ENCODE assay signal across 8 mouse cellular contexts in genomic region chr7:75913952-75914351, GRCm38 (mm10).
DNase-seq lines count a peak whose midpoint lies in the region; ATAC-seq lines count a peak whose summit lies in the region.

No protein-coding gene starts in this region.

- DNase-seq in 416B (ENCODE audit: low read depth): peak; percentile 70
- peak; percentile 78 to 87 for DNase-seq in adrenal gland, postnatal 36 days
- DNase-seq in heart, adult 8-10 months (ENCODE audit: low spot score): peak; percentile 59
- peak; percentile 28 to 62 for DNase-seq in kidney, adult 8-10 months
- DNase-seq in monocyte, adult 2 months (ENCODE audit: low read depth in 1 of 2, low spot score in 2 of 2): peak; percentile 20 to 53
- DNase-seq in spleen, postnatal 10 days (ENCODE audit: low spot score in 2 of 2): peak; percentile 61 to 79

- no peak overlapping the region for H3K4me3 ChIP-seq in embryonic facial prominence, embryonic 13.5 days
- H3K4me3 ChIP-seq in limb, embryonic 15.5 days: no peak overlapping the region

- no peak overlapping the region for H3K9ac ChIP-seq in embryonic facial prominence, embryonic 13.5 days
- no peak overlapping the region for H3K9ac ChIP-seq in limb, embryonic 15.5 days

- no peaks in the 10 kb centered on the region for H3K9me3 ChIP-seq in embryonic facial prominence, embryonic 13.5 days
- H3K9me3 ChIP-seq in limb, embryonic 15.5 days: no peaks in the 10 kb centered on the region

- no peak overlapping the region for H3K27ac ChIP-seq in embryonic facial prominence, embryonic 13.5 days
- no peak overlapping the region for H3K27ac ChIP-seq in limb, embryonic 15.5 days

- H3K4me2 ChIP-seq in embryonic facial prominence, embryonic 13.5 days: no peak overlapping the region
- H3K4me2 ChIP-seq in limb, embryonic 15.5 days: no peak overlapping the region

- H3K27me3 ChIP-seq in embryonic facial prominence, embryonic 13.5 days: no peaks in the 10 kb centered on the region
- H3K27me3 ChIP-seq in limb, embryonic 15.5 days: no peaks in the 10 kb centered on the region

- 1% methylated on average over 7 of the region's 7 CpGs for WGBS in embryonic facial prominence, embryonic 13.5 days
- 2% methylated on average over 7 of the region's 7 CpGs for WGBS in limb, embryonic 15.5 days

- H3K4me1 ChIP-seq in embryonic facial prominence, embryonic 13.5 days: peaks cover 9% of the 10 kb centered on the region
- H3K4me1 ChIP-seq in limb, embryonic 15.5 days: no peaks in the 10 kb centered on the region; the same call in 1 of the 2 replicates

- H3K36me3 ChIP-seq in embryonic facial prominence, embryonic 13.5 days: no peaks in the 10 kb centered on the region
- no peaks in the 10 kb centered on the region for H3K36me3 ChIP-seq in limb, embryonic 15.5 days

- peak; percentile 66; the same call in 1 of the 2 replicates for ATAC-seq in embryonic facial prominence, embryonic 13.5 days (ENCODE audit: insufficient number of reproducible peaks, insufficient read depth, low FRiP score, low TSS enrichment, low read depth)
- ATAC-seq in limb, embryonic 15.5 days (ENCODE audit: insufficient number of reproducible peaks, low FRiP score, low TSS enrichment, low read depth): peak; percentile 80; the same call in 1 of the 2 replicates
